ENCODE assay signal across 9 mouse cellular contexts in the genomic region with DNA sequence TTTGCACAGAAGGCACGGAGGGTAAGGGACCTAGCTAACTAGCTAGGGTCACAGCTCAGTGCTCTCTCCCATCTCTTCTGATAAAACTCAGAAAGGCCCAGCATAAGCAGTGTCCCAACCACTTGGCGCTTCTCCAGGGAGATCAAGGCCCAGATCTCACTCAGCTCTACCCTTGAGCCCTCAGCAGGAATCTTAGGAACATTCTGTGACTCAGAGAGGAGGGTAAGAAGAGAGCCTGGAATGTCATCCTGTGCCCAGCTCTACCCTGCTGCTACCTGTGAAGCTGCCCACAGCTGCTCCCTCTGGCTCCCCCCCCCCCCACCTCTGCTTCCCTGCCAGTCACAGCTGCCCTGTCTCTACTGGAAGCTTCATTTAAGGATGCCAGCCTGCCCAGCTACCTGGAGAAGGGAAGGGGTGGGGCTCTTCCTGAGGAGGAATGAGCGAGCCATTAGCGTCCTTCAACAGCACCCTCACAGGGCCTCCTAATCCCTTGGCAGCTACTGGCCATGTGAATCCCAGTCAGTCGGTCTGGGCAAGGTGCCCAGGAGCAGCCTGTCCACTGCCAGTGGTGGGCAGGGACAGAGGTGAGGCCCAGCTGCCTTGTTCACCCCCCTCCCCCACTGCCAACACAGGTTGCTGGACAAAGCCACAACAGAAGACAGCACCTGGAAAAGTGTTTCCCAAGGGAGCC. TPM values are rescaled to one million over a fixed set of nuclear protein-coding genes. Genes with fewer than 3 reads are reported as not detected.
A peak's percentile ranks its signal among the peaks of the same experiment; 100 is the strongest.
DNase-seq lines count a peak whose midpoint lies in the region; ATAC-seq and TF ChIP-seq lines count a peak whose summit lies in the region.
"Had no signal": no experiment of that assay in that cellular context is flagged by ENCODE, and none has a peak within 500 bp of the region (broad histone marks: within the 10 kb centered on the region; RNA-seq: fewer than 3 reads in every experiment).

No protein-coding gene starts in this region.

- peak; percentile 98 for DNase-seq in heart, adult 11 months
- no peak for DNase-seq in heart, adult 8-10 months (ENCODE audit: low spot score)
- no peak for DNase-seq in forebrain, embryonic 11.5 days (ENCODE audit: low spot score)
- peak; percentile 91 for DNase-seq in heart, postnatal 4 days
- DNase-seq in stomach, postnatal 0 days (ENCODE audit: low spot score) = peak; percentile 62
- no peak for DNase-seq in frontal cortex, adult 2 months (ENCODE audit: extremely low spot score in 1 of 2, low spot score in 1 of 2)
- no peak for DNase-seq in layer of hippocampus, adult 9-11 months

- no peaks in the 10 kb centered on the region; the same call in 1 of the 2 replicates for H3K4me1 ChIP-seq in forebrain, embryonic 11.5 days (replicated peaks; ENCODE audit: control insufficient read depth, insufficient read depth, low read length)
- peaks cover 32% of the 10 kb centered on the region for H3K4me1 ChIP-seq in lung, embryonic 16.5 days (replicated peaks; ENCODE audit: control insufficient read depth, insufficient read depth, low read length)
- H3K4me1 ChIP-seq in stomach, postnatal 0 days (replicated peaks; ENCODE audit: control insufficient read depth, insufficient read depth) = no peaks in the 10 kb centered on the region; the same call in 1 of the 2 replicates

- ATAC-seq in forebrain, embryonic 11.5 days (replicated peaks; ENCODE audit: low FRiP score) = 0 out of 2 replicates have a peak, but pooled peaks have one; percentile 39
- peak; percentile 68 for ATAC-seq in lung, embryonic 16.5 days (ENCODE audit: low read depth)
- ATAC-seq in stomach, postnatal 0 days (ENCODE audit: low FRiP score, low TSS enrichment) = peak; percentile 68

- no peak for TF ChIP-seq EP300 in stomach, postnatal 0 days (optimal IDR thresholded peaks at IDR 0.05)

- TF ChIP-seq CTCF in stomach, postnatal 0 days (IDR thresholded peaks at IDR 0.05; ENCODE audit: low read depth) = no peak

- H3K9ac ChIP-seq in forebrain, embryonic 11.5 days (ENCODE audit: low read length) = no peak overlapping the region
- H3K9ac ChIP-seq in lung, embryonic 16.5 days (ENCODE audit: low read length) = no peak overlapping the region
- H3K9ac ChIP-seq in stomach, postnatal 0 days (ENCODE audit: low read length) = no peak overlapping the region
- H3K9ac ChIP-seq: limb, embryonic 13.5 days had no signal

- no peaks in the 10 kb centered on the region for H3K36me3 ChIP-seq in forebrain, embryonic 11.5 days (ENCODE audit: control insufficient read depth, insufficient read depth, low read length)
- no peaks in the 10 kb centered on the region for H3K36me3 ChIP-seq in lung, embryonic 16.5 days (ENCODE audit: control insufficient read depth, insufficient read depth, low read length)
- H3K36me3 ChIP-seq in stomach, postnatal 0 days (ENCODE audit: control insufficient read depth, insufficient read depth, low read length) = no peaks in the 10 kb centered on the region
- H3K36me3 ChIP-seq: limb, embryonic 13.5 days had no signal

- H3K27ac ChIP-seq in forebrain, embryonic 11.5 days (ENCODE audit: low read depth, low read length) = no peak overlapping the region
- peak overlapping the region; percentile 62 for H3K27ac ChIP-seq in lung, embryonic 16.5 days (ENCODE audit: low read length)
- no peak overlapping the region for H3K27ac ChIP-seq in stomach, postnatal 0 days (replicated peaks)
- H3K27ac ChIP-seq: limb, embryonic 13.5 days had no signal

- 63% methylated on average over 5 of the region's 5 CpGs for WGBS in forebrain, embryonic 11.5 days
- WGBS in lung, embryonic 16.5 days = 17% methylated on average over 5 of the region's 5 CpGs
- WGBS in stomach, postnatal 0 days = 30% methylated on average over 5 of the region's 5 CpGs

- H3K4me2 ChIP-seq in forebrain, embryonic 11.5 days (ENCODE audit: low read depth, low read length, severe bottlenecking) = no peak overlapping the region
- no peak overlapping the region for H3K4me2 ChIP-seq in lung, embryonic 16.5 days (ENCODE audit: low read depth, low read length)
- no peak overlapping the region for H3K4me2 ChIP-seq in stomach, postnatal 0 days (replicated peaks; ENCODE audit: low read depth)
- H3K4me2 ChIP-seq: limb, embryonic 13.5 days had no signal

- H3K27me3 ChIP-seq in forebrain, embryonic 11.5 days (ENCODE audit: control insufficient read depth, insufficient read depth, low read length) = no peaks in the 10 kb centered on the region
- H3K27me3 ChIP-seq in lung, embryonic 16.5 days (ENCODE audit: control insufficient read depth, insufficient read depth, low read depth, low read length) = no peaks in the 10 kb centered on the region; the same call in 1 of the 2 replicates
- H3K27me3 ChIP-seq in stomach, postnatal 0 days (ENCODE audit: control insufficient read depth, insufficient read depth, low read length) = no peaks in the 10 kb centered on the region
- H3K27me3 ChIP-seq: limb, embryonic 13.5 days had no signal

- H3K9me3 ChIP-seq in forebrain, embryonic 11.5 days (ENCODE audit: control insufficient read depth, low read length) = no peaks in the 10 kb centered on the region
- H3K9me3 ChIP-seq in lung, embryonic 16.5 days (ENCODE audit: control insufficient read depth, low read length) = no peaks in the 10 kb centered on the region
- no peaks in the 10 kb centered on the region for H3K9me3 ChIP-seq in stomach, postnatal 0 days (ENCODE audit: control insufficient read depth, low read length)
- H3K9me3 ChIP-seq: limb, embryonic 13.5 days had no signal

- no peak overlapping the region for H3K4me3 ChIP-seq in forebrain, embryonic 11.5 days (ENCODE audit: low read depth, low read length)
- H3K4me3 ChIP-seq in lung, embryonic 16.5 days (ENCODE audit: low read length) = no peak overlapping the region
- no peak overlapping the region for H3K4me3 ChIP-seq in stomach, postnatal 0 days (ENCODE audit: low read depth, low read length)
- H3K4me3 ChIP-seq: limb, embryonic 13.5 days had no signal

RNA-seq across cellular contexts. Expression of a gene that starts 14.3 kb away (rescaled TPM):
- total RNA-seq in heart, adult 8-10 months (2022) = 10 to 100 TPM; 75.2 to 81.7 (median 75.7) TPM
- 11.7 and 13.7 TPM in 2 replicates for polyA plus RNA-seq in forebrain, embryonic 11.5 days (2014; fragmentation: Nextera tagmentation; extraction: Ambion mirVana)
- total RNA-seq in heart, postnatal 4 days (2021) = 10 to 100 TPM; 68.6 to 78.1 TPM
- polyA plus RNA-seq in lung, embryonic 16.5 days (2015; fragmentation: Nextera tagmentation; extraction: Ambion mirVana) = 35.0 and 37.4 TPM in 2 replicates
- 6.6 and 6.7 TPM in 2 replicates for polyA plus RNA-seq in stomach, postnatal 0 days (2015; fragmentation: Nextera tagmentation; extraction: Ambion mirVana)
- polyA plus RNA-seq in frontal cortex, adult 2 months (2012; rRNA removed) = 17.7 and 18.4 TPM in 2 replicates

Comparison
In these comparisons a context has a peak if more than half of its experiments do, and no peak if none do; other contexts are left out.
1. DNase-seq: peak in heart, adult 11 months (single experiment), heart, postnatal 4 days (single experiment) and stomach, postnatal 0 days (single experiment); none in heart, adult 8-10 months (single experiment), forebrain, embryonic 11.5 days (single experiment), frontal cortex, adult 2 months (0 of 2) and layer of hippocampus, adult 9-11 months (single experiment).
2. Peak in every context shown above with its lines, with median percentiles within 50 percentile points of each other: ATAC-seq.